Mouse (Mus musculus): ENCODE measurements around the gene Fbxo11.

- TF ChIP-seq TAL1 (IDR thresholded peaks at IDR 0.05; ENCODE audit: low read length) (no peak), GATA1 (IDR thresholded peaks at IDR 0.05; ENCODE audit: low read length) (no peak)
These were observed 48.2 kb upstream of the Fbxo11 start for GRCm38 (mm10) chr17:88113015-88113882.

All from erythroblast, embryonic 14.5 days (primary cell).